Mouse (Mus musculus) cerebellum, adult 9-10 months (tissue): Measurements from ENCODE around the gene Ephb3.

Experiments
- DNase-seq: peaks from one replicate; pipeline ENCODE4 v3.0.0; 2022

Gene Ephb3

GRCm38 (mm10) chr16:21208001-21208565 lies 3.5 kb downstream of the Ephb3 start:
- DNase-seq, result no peak

- no peak for DNase-seq
Measured at GRCm38 (mm10) chr16:21209290-21209689, 4.7 kb downstream of the Ephb3 start.

- no peak for DNase-seq
Measured at GRCm38 (mm10) chr16:21210204-21210603, 5.6 kb downstream of the Ephb3 start.

DNA sequence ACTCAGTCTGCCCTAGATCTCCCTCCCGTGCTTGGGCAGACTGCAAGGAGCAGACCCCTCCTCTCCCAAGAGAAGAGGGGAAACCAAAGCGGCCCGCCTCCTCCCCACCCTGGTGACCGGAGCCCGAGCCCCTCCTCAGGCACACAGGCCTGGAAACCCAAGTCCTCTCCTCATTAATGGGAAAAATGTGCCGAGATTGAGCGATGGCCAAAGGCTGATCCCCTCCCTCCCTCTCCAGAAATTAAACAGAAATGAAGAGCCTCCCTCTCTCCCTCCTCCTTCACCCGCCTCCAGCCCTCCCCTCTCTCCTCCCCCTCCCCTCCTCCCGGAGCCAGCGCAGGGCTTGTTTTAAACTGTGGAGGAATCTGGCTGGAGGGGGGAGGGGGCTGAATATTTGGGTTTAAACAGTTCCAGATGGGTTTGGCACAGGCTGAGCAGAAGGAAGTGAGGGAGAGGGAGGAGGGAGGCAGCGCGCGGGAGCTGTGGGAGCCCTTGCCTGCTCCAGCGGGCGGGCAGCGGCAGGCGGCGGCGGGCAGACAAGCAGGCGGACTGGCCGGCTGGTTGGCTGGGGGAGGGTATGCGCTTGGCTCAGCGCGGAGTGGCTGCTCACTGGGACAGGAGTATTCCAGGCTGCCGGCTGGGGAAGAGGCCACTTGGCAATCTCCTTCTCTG lies 6.2 kb downstream of the Ephb3 start:
- DNase-seq, result peak; percentile 62

GRCm38 (mm10) chr16:21211501-21211900 lies 6.9 kb downstream of the Ephb3 start:
- DNase-seq, result no peak

DNA sequence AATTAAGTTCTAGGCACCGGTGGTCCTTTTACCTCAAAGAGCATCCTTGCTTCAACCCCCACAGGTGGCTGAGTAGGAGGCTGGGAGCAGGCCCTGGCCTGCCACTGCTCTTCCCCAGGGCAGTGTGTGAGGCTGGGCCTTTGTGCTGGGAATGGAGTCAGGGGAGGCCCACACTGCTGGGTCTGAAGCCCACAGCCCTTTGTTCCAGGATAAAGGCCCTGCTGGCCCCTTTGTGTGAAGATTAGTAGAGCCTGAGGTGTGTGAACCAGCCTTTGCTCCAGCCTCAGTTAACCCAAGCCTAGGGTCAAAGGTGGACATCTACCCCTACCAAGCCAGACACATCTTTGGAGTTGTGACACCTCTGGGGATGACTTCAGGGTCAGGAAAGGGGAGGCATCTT lies 7.8 kb downstream of the Ephb3 start:
- DNase-seq, result no peak

GRCm38 (mm10) chr16:21213939-21214338 lies 9.4 kb downstream of the Ephb3 start:
- DNase-seq, result no peak

DNA sequence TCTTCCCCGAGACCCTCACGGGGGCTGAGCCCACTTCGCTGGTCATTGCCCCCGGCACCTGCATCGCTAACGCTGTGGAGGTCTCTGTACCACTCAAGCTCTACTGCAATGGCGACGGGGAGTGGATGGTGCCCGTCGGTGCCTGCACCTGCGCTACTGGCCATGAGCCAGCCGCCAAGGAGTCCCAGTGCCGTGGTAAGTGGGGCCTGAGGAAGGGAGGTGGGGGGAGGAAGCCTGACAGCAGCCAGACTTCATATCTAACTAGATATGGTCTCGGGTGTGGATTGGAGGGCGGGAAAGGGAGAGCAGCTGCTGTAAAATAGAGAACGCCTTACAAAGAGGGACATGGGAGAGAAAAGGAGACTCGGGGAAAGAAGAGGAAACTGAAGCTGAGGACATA lies 10.2 kb downstream of the Ephb3 start:
- DNase-seq, result no peak

DNA sequence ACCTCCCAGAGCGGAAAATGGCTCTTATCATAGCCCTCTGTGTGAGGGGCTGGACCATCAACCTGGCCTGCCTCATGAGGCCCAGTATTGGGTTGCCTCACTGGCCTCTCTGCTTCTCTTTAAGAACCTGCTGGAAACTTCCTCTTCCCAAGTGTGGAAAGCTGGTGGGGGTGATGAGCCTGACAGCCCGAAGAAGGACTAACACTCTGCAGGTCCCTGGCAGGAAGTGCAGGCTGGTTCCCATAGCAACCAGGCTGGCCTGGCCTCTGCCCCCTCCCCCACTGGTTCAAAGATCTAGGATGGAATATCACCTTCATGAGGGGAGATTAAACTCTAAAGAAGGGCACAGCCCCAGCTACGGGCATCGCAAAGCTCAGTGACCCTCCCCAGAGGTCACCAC lies 11.5 kb downstream of the Ephb3 start:
- no peak for DNase-seq

DNA sequence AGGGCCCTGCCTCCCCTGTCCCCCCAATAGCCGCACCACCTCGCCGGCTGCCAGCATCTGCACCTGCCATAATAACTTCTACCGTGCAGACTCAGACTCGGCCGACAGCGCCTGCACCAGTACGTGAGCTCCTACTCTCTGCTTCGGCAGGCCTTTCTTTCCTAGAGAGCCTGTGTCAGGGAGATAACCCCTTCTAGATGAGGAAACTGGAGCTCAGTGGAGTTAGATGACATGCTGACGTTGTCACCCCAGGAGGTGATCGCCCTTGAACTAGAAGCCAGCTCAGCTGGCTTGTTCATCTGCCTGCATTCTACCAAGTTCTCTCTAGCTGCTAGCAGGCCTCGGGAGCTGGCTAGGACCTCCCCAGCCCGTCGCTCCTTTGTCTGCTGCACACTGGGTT lies 12.7 kb downstream of the Ephb3 start:
- no peak for DNase-seq

- DNase-seq, result no peak
Measured at GRCm38 (mm10) chr16:21219656-21220055, 15.1 kb downstream of the Ephb3 start.

- no peak for DNase-seq
Measured at GRCm38 (mm10) chr16:21223038-21223437, 18.5 kb downstream of the Ephb3 start.

DNA sequence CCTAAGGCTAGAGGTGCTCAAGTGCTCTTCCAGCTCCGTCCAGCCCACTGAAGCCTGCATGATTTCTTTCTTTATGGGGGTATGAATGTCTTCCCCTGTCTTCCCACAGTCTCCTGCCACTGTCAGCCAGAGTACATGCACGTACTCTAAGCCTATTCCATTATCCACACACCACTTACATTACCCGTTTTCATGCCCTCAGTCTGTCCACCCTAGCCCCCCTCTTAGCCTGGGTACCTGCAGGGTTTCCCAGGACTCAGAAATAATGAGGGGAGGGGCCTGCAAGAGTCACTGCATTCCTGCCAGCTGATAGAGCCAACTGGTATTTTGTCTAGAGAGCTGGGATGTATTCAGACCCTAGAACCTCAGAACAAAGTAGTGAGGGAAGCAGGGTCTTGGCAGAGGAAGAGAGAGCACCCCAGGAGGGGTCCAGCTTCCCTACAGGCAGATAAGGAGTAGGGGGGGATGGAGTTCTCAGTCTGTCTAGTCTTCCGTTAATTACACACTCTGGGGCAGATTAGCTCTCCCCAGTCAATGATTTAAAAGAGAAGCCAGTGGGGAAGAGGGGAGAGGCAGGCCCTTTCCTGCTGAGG lies 20.2 kb downstream of the Ephb3 start:
- no peak for DNase-seq

- no peak for DNase-seq
Measured at GRCm38 (mm10) chr16:21226629-21227028, 22.1 kb downstream of the Ephb3 start.

- DNase-seq, result no peak
Measured at GRCm38 (mm10) chr16:21235135-21235534, 30.6 kb downstream of the Ephb3 start.

DNA sequence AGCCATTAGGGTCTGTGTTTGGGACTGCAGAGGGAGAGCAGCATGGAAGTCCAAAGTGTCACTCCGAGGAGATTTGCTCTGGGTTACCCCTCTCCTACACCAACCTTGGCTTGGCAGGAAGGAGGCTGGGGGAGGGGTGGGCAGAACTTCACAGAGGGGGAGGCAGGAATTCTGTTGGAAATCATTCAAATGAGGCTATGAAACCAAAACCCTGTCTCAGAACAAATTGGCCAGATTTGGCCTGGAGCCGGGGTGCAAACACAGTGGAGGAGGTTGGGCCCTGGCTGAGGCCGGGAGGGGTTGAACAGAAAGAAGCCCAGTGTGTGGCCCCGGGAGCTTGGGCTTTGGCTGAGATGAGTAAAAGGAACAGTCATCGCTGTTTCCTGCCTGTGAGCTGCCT lies 34.2 kb downstream of the Ephb3 start:
- DNase-seq, result no peak

DNA sequence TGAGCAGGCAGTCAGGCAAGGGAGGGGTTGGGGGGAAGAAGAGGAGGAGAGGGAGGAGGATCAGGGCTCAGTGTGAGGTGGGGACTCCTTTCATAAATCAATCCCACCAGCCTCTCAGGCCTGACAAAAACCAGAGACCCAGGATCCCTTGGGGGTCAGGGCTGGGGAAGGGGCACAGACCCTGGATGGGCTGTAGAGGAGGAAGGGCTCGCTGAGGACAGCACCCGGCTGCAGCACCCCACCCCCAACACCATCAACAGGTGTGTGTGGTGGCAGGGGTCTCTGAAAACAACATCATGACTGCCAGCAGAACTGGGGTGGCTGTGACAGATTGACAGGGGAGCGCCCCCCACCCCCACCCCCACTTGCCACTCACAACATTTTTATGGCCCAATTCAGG lies 36.0 kb downstream of the Ephb3 start:
- DNase-seq, result no peak

- DNase-seq, result no peak
Measured at GRCm38 (mm10) chr16:21241030-21241429, 36.5 kb downstream of the Ephb3 start.

DNA sequence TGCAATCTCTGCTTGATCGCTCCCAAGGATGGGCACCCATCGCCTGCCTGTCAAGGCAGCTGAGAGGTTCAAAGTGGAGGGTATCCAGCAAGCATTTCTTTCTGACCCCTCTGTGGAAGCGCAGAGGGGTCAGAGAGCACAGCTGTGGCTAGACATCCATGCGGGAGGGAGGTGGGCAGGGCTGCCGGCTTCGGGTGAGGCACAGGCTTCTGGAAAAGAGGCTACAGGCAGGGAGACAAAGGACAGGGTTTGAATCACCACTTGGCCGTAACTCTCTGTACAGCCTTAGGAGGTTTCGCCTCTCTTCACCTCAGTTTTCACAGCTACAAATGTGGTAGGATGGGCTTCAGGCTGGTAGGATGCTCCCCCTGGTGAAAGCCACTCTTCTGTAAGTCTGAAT lies 38.4 kb downstream of the Ephb3 start:
- DNase-seq, result no peak

DNA sequence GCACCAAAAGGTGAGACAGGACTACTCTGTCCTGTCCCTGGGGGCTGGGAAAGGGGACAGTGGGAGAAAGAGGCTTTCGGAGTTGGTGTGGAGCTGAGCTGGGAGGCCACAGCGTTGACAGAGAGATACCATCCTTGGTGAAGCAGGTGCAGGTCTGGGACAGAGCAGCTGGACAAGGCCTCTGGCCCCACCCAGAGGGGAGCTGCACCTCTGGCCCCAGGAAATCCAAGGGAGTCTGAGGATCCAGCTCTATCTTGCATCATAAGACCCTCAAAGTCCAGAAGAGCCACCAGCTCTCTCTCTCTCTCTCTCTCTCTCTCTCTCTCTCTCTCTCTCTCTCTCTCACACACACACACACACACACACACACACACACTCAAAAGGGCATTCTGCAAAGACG lies 40.2 kb downstream of the Ephb3 start:
- no peak for DNase-seq

- DNase-seq, result no peak
Measured at GRCm38 (mm10) chr16:21245387-21245786, 40.8 kb downstream of the Ephb3 start.

DNA sequence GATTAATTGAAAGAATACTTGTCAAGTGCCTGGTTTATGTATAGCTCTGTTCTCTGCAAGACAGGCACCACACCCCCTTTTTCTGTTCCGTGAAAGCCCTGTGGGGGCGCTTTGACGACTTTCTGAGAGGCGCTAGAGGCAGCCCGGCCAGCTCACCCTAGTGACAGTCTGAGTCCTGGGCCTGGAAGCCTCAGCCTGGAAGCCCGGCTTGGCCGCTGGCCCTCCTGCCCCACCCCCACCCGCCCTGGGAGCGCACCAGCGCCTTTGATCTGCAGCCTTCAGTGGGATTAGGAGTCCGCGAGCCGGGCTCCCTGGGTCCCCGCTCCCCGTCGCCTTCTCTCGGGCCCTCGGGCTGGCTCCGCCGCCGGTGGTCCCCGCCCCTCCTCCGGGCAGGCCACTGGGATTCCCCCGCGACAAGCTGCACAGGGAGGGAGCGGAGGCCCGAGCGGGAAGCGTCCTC lies 41.4 kb downstream of the Ephb3 start:
- peak; percentile 68 for DNase-seq

DNA sequence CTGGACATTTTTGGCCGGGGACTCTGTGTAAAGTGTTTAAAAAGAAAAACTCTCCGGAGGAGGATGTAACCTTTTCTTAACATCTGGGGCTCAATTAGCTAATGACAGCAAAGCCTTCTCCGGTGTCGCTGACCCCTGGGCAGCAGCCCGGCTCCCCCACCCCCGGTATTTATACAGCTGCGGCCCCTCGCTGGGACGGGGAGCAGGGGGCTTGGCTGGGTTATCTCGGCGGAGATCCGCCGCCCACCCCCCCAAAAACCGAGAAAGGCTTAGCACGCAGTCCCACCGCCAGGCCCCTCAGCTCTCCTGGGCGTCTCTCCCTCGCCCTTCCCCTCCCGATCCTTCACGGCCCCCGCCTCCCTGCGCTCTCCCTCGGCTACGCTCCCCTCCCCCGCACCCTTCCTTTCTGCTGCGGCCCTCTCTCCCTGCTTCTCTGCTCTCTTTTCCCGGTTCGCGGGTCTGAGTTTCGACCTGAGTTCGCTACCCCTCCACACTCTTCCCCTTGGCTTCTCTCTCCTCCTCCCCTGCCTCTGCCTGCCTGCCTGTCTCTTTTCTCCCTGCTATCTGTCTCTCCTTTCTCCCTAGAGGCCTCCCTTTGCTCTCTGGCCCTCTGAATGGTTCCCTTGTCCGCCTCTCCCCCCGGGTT lies 42.0 kb downstream of the Ephb3 start:
- no peak for DNase-seq

DNA sequence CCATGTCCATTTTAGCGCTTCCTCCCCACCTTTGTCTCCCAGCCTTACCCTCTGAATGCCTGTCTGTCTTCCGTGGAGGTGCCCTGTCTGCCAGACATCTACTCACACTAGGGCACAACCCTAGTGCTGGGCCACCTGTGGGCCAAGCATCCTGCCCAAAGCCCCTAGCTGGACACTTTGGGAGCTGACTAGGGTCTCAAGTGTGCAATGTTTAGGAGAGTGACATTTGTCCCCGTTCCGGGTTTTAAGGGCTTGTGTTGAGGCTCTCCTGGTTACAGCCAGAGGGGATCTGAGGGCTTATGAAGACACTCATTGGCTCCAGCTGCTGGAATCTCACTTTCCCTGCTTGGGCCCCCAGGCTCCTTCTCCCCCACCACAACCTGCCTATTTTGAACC lies 42.5 kb downstream of the Ephb3 start:
- no peak for DNase-seq
